Mouse (Mus musculus) midbrain, embryonic 15.5 days (tissue): ENCODE data around the gene Il23a. TPM values are rescaled to one million over a fixed set of nuclear protein-coding genes. Genes with fewer than 3 reads are reported as not detected.
"Not testable (repeated sequence)": the region's sequence is repeated elsewhere in the genome, so short reads cannot be mapped to it uniquely, and the experiment has no call there.

Experiments
- ATAC-seq: fragments of 200-750 bp; cut with Nextera tagmentation; replicated peaks from 2 replicates; pipeline ENCODE4 v1.8.0; 2017; ENCODE audit warnings: moderate TSS enrichment
- H3K27ac ChIP-seq: fragments of 300-500 bp; sonication (generic); 2 replicates; pipeline ENCODE4 v1.5.1; 2015; ENCODE audit warnings: mild to moderate bottlenecking, inconsistent platforms
- H3K27me3 ChIP-seq: fragments of 300-500 bp; sonication (generic); replicated peaks from 2 replicates; pipeline ENCODE4 v1.6.1; 2015; ENCODE audit warnings: inconsistent platforms
- H3K36me3 ChIP-seq: fragments of 300-500 bp; sonication (generic); replicated peaks from 2 replicates; pipeline ENCODE4 v1.6.1; 2015; ENCODE audit warnings: inconsistent platforms
- H3K4me1 ChIP-seq: fragments of 300-500 bp; sonication (generic); 2 replicates; pipeline ENCODE4 v1.6.1; 2015; ENCODE audit warnings: inconsistent platforms
- H3K4me2 ChIP-seq: fragments of 300-500 bp; sonication (generic); 2 replicates; pipeline ENCODE4 v1.6.1; 2015; ENCODE audit warnings: inconsistent platforms, mild to moderate bottlenecking, moderate library complexity
- H3K4me3 ChIP-seq: fragments of 300-500 bp; sonication (generic); 2 replicates; pipeline ENCODE4 v1.5.1; 2015; ENCODE audit warnings: mild to moderate bottlenecking, inconsistent platforms
- H3K9ac ChIP-seq: fragments of 300-500 bp; sonication (generic); 2 replicates; pipeline ENCODE4 v1.6.1; 2015; ENCODE audit warnings: mild to moderate bottlenecking, inconsistent platforms
- H3K9me3 ChIP-seq: fragments of 300-500 bp; sonication (generic); 2 replicates; pipeline ENCODE4 v1.6.1; 2016; ENCODE audit warnings: inconsistent platforms
- WGBS: fragments of 180-500 bp; shearing (Covaris S2); methylation state at CpG from one replicate; pipeline ENCODE4 v1.1.7; 2015; ENCODE audit warnings: mixed read lengths; 5-methylcytosine and 5-hydroxymethylcytosine counted together
- polyA plus RNA-seq: library from polyadenylated mRNA; unstranded; fragments of >200 nt; fragmentation: Nextera tagmentation; extraction: Ambion mirVana; gene quantifications from 2 replicates; pipeline ENCODE4 v1.2.1, GENCODE M21; 2015

Gene Il23a
- polyA plus RNA-seq, 1 experiment from 2014 or later = not detected

GRCm38 (mm10) chr10:128302785-128303125 lies 4.2 kb upstream of the Il23a start:
- peak; percentile 48 for ATAC-seq
- peaks cover 20% of the 10 kb centered on the region for H3K4me1 ChIP-seq
- no peaks in the 10 kb centered on the region for H3K9me3 ChIP-seq
- H3K36me3 ChIP-seq = no peaks in the 10 kb centered on the region
- WGBS = under 1% methylated on average over 9 of the region's 9 CpGs
- peak overlapping the region; percentile 97 for H3K27ac ChIP-seq
- H3K4me2 ChIP-seq = peak overlapping the region; percentile 81
- peak overlapping the region; percentile 67 for H3K9ac ChIP-seq
- peak overlapping the region; percentile 56 for H3K4me3 ChIP-seq
- H3K27me3 ChIP-seq = no peaks in the 10 kb centered on the region

GRCm38 (mm10) chr10:128302357-128302756 lies 3.8 kb upstream of the Il23a start:
- Histone ChIP-seq H3K4me2 (peak overlapping the region; percentile 81), H3K36me3 (no peaks in the 10 kb centered on the region), H3K4me1 (peaks cover 20% of the 10 kb centered on the region), H3K9ac (peak overlapping the region; percentile 67), H3K9me3 (no peaks in the 10 kb centered on the region), H3K4me3 (peak overlapping the region; percentile 56), H3K27me3 (no peaks in the 10 kb centered on the region), H3K27ac (peak overlapping the region; percentile 97)
- ATAC-seq = no peak
- 33% methylated on average over 3 of the region's 3 CpGs for WGBS

- no peak overlapping the region for H3K27ac ChIP-seq
- H3K4me3 ChIP-seq = no peak overlapping the region
- no peak overlapping the region for H3K9ac ChIP-seq
- WGBS = 81% methylated on average over 6 of the region's 6 CpGs
- peaks cover 8% of the 10 kb centered on the region for H3K4me1 ChIP-seq
- no peak for ATAC-seq
- H3K4me2 ChIP-seq = no peak overlapping the region
- no peaks in the 10 kb centered on the region for H3K9me3 ChIP-seq
- H3K27me3 ChIP-seq = no peaks in the 10 kb centered on the region
- no peaks in the 10 kb centered on the region for H3K36me3 ChIP-seq
Measured at GRCm38 (mm10) chr10:128298243-128298642, 309 bp downstream of the Il23a start.

GRCm38 (mm10) chr10:128297622-128298021 lies 930 bp downstream of the Il23a start:
- Histone ChIP-seq H3K4me2 (no peak overlapping the region), H3K4me1 (peaks cover 6% of the 10 kb centered on the region), H3K9me3 (no peaks in the 10 kb centered on the region), H3K27ac (no peak overlapping the region), H3K27me3 (no peaks in the 10 kb centered on the region), H3K9ac (no peak overlapping the region), H3K4me3 (no peak overlapping the region), H3K36me3 (no peaks in the 10 kb centered on the region)
- WGBS = 77% methylated on average over 11 of the region's 11 CpGs
- ATAC-seq = no peak

GRCm38 (mm10) chr10:128297221-128297620 lies 1.3 kb downstream of the Il23a start:
- no peaks in the 10 kb centered on the region for H3K36me3 ChIP-seq
- peaks cover 2% of the 10 kb centered on the region for H3K4me1 ChIP-seq
- no peak overlapping the region for H3K4me2 ChIP-seq
- no peak overlapping the region for H3K27ac ChIP-seq
- no peaks in the 10 kb centered on the region for H3K9me3 ChIP-seq
- no peak overlapping the region for H3K4me3 ChIP-seq
- 75% methylated on average over 4 of the region's 4 CpGs for whole genome bisulfite sequencing
- H3K9ac ChIP-seq = no peak overlapping the region
- H3K27me3 ChIP-seq = no peaks in the 10 kb centered on the region
- ATAC-seq = no peak

- peaks cover 1% of the 10 kb centered on the region; the same call in 1 of the 2 replicates for H3K36me3 ChIP-seq
- no peaks in the 10 kb centered on the region for H3K27me3 ChIP-seq
- no peaks in the 10 kb centered on the region for H3K9me3 ChIP-seq
- no peak overlapping the region for H3K9ac ChIP-seq
- H3K4me2 ChIP-seq = no peak overlapping the region
- 69% methylated on average over 13 of the region's 13 CpGs for whole genome bisulfite sequencing
- no peak overlapping the region for H3K4me3 ChIP-seq
- ATAC-seq = no peak
- no peaks in the 10 kb centered on the region for H3K4me1 ChIP-seq
- H3K27ac ChIP-seq = no peak overlapping the region
Measured at GRCm38 (mm10) chr10:128296370-128297090, 2.0 kb downstream of the Il23a start.

- H3K4me2 ChIP-seq, H3K27me3 ChIP-seq, H3K27ac ChIP-seq, H3K4me3 ChIP-seq, ATAC-seq, H3K9ac ChIP-seq, H3K4me1 ChIP-seq, H3K9me3 ChIP-seq: not testable (repeated sequence)
- WGBS = 100% methylated on average over 1 of the region's 1 CpGs
- peaks cover 13% of the 10 kb centered on the region for H3K36me3 ChIP-seq
Measured at GRCm38 (mm10) chr10:128290594-128290993, 8.0 kb downstream of the Il23a start.

- no peak overlapping the region for H3K4me2 ChIP-seq
- no peak overlapping the region for H3K9ac ChIP-seq
- H3K4me3 ChIP-seq = no peak overlapping the region
- H3K4me1 ChIP-seq = no peaks in the 10 kb centered on the region
- ATAC-seq = no peak
- no peak overlapping the region for H3K27ac ChIP-seq
- no peaks in the 10 kb centered on the region for H3K9me3 ChIP-seq
- peaks cover 39% of the 10 kb centered on the region; the same call in 1 of the 2 replicates for H3K36me3 ChIP-seq
- H3K27me3 ChIP-seq = no peaks in the 10 kb centered on the region
- 65% methylated on average over 31 of the region's 31 CpGs for whole genome bisulfite sequencing
Measured at GRCm38 (mm10) chr10:128283604-128284579, 14.7 kb downstream of the Il23a start.

- no peaks in the 10 kb centered on the region for H3K4me1 ChIP-seq
- no peaks in the 10 kb centered on the region for H3K9me3 ChIP-seq
- no peak overlapping the region for H3K4me2 ChIP-seq
- H3K27me3 ChIP-seq = no peaks in the 10 kb centered on the region
- no peak for ATAC-seq
- H3K27ac ChIP-seq = no peak overlapping the region
- 90% methylated on average over 20 of the region's 20 CpGs for WGBS
- no peak overlapping the region for H3K4me3 ChIP-seq
- no peak overlapping the region for H3K9ac ChIP-seq
- H3K36me3 ChIP-seq = peaks cover 41% of the 10 kb centered on the region; the same call in 1 of the 2 replicates
Measured at GRCm38 (mm10) chr10:128282886-128283450, 15.6 kb downstream of the Il23a start.

GRCm38 (mm10) chr10:128281682-128282081 lies 16.9 kb downstream of the Il23a start:
- Histone ChIP-seq H3K4me3 (no peak overlapping the region), H3K4me2 (no peak overlapping the region), H3K9me3 (no peaks in the 10 kb centered on the region), H3K36me3 (peaks cover 42% of the 10 kb centered on the region; the same call in 1 of the 2 replicates), H3K27me3 (no peaks in the 10 kb centered on the region), H3K9ac (no peak overlapping the region), H3K27ac (no peak overlapping the region), H3K4me1 (no peaks in the 10 kb centered on the region)
- ATAC-seq = no peak
- 93% methylated on average over 14 of the region's 14 CpGs for WGBS

- Histone ChIP-seq H3K9me3 (no peaks in the 10 kb centered on the region), H3K4me2 (no peak overlapping the region), H3K36me3 (peaks cover 40% of the 10 kb centered on the region; the same call in 1 of the 2 replicates), H3K4me3 (no peak overlapping the region), H3K4me1 (no peaks in the 10 kb centered on the region), H3K9ac (no peak overlapping the region), H3K27ac (no peak overlapping the region), H3K27me3 (no peaks in the 10 kb centered on the region)
- WGBS = 89% methylated on average over 6 of the region's 6 CpGs
- ATAC-seq = no peak
Measured at GRCm38 (mm10) chr10:128280943-128281342, 17.6 kb downstream of the Il23a start.

- 53% methylated on average over 5 of the region's 6 CpGs for WGBS
- Histone ChIP-seq H3K36me3 (peaks cover 33% of the 10 kb centered on the region; the same call in 1 of the 2 replicates), H3K4me2 (no peak overlapping the region), H3K9ac (no peak overlapping the region), H3K27ac (no peak overlapping the region), H3K9me3 (no peaks in the 10 kb centered on the region), H3K4me3 (no peak overlapping the region), H3K4me1 (no peaks in the 10 kb centered on the region), H3K27me3 (no peaks in the 10 kb centered on the region)
- ATAC-seq = no peak
Measured at GRCm38 (mm10) chr10:128278158-128278557, 20.4 kb downstream of the Il23a start.
